Mouse (Mus musculus) lung, adult 2 months (tissue): ENCODE measurements around the gene Col16a1. TPM values are rescaled to one million over a fixed set of nuclear protein-coding genes. Genes with fewer than 3 reads are reported as not detected.

Experiments
- DNase-seq: peaks from one replicate; pipeline ENCODE4 v3.0.0; 2022
- H3K4me1 ChIP-seq: fragments of 200-500 bp; 2 replicates; pipeline ENCODE4 v1.6.1; 2011; ENCODE audit warnings: low read length; ENCODE audit not compliant: control insufficient read depth, insufficient read depth
- H3K4me3 ChIP-seq: fragments of 200-500 bp; replicated peaks from 2 replicates; pipeline ENCODE3; 2011; ENCODE audit warnings: low read depth, mild to moderate bottlenecking, control low read depth, low read length; ENCODE audit errors: extremely low read depth
- CTCF ChIP-seq: fragments of 200-500 bp; IDR thresholded peaks from 2 replicates; pipeline ENCODE4 v1.5.1; 2011; ENCODE audit warnings: mild to moderate bottlenecking, low read length, control low read depth; ENCODE audit not compliant: insufficient read depth
- POLR2A ChIP-seq: fragments of 200-500 bp; IDR thresholded peaks from 2 replicates; pipeline ENCODE4 v1.6.1; 2011; ENCODE audit warnings: low read depth, mild to moderate bottlenecking, control low read depth, low read length, borderline replicate concordance; ENCODE audit errors: extremely low read depth
- WGBS: fragments of 180-500 bp; shearing (Covaris S2); methylation state at CpG from one replicate; pipeline ENCODE4 v1.1.7; 2018; 5-methylcytosine and 5-hydroxymethylcytosine counted together
- polyA plus RNA-seq: library from polyadenylated mRNA; depleted of rRNA; stranded (reverse); fragments of >200 nt; gene quantifications from 2 replicates; pipeline ENCODE4 v1.2.3, GENCODE M21; 2012

The Col16a1 gene
- polyA plus RNA-seq, 1 experiment = 27.9 TPM

DNA sequence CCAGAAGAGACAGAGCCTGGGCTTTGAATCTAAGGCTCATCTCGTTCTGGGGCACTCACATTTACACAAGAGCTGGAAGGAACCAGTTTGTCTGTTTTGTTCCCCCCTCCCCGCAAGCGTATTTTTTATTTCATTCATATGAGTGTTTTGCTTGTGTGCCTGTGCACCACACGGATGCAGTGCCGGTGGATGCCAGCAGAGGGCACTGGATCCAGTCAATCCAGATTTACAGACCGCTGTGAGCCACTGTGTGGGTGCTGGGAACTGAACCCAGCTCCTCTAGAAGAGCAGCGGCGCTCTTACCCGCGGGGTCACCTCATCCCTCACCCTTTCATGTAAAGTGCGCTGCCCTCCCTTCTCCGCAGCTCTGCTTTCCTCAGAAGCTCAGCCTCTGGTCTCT is 56.0 kb downstream of the Col16a1 start:
- no peak overlapping the region for H3K4me3 ChIP-seq
- DNase-seq = no peak
- WGBS = 82% methylated on average over 12 of the region's 12 CpGs
- TF ChIP-seq POLR2A (no peak), CTCF (no peak)
- peaks cover 13% of the 10 kb centered on the region for H3K4me1 ChIP-seq

GRCm38 (mm10) chr4:130104584-130104983 is 56.9 kb downstream of the Col16a1 start:
- Histone ChIP-seq H3K4me1 (peaks cover 13% of the 10 kb centered on the region), H3K4me3 (no peak overlapping the region)
- no peak for DNase-seq
- 51% methylated on average over 4 of the region's 4 CpGs for WGBS
- TF ChIP-seq POLR2A (no peak), CTCF (no peak)

DNA sequence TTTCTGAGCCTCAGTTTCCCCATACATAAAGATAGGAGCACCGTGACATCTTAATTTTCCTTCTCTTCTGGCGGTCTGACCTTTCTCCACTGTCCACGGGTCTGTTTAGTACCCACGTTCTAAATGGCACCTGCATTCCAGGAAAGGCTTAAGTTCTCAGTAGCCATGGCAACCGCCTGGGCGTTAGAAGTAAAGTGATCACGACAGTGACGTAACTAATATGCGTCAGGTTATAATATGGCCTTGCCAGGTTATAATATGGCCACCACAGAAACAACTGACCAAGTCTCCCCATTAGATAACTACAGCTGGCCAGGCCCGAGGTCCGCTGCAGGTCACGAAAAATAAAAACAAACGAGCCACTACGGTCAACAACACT is 59.4 kb downstream of the Col16a1 start:
- 12% methylated on average over 14 of the region's 14 CpGs for WGBS
- DNase-seq = no peak
- H3K4me1 ChIP-seq = peaks cover 14% of the 10 kb centered on the region
- TF ChIP-seq CTCF (no peak), POLR2A (no peak)
- peak overlapping the region; percentile 96 for H3K4me3 ChIP-seq

- TF ChIP-seq CTCF (no peak), POLR2A (peak; percentile 92; the same call in 1 of the 2 replicates)
- DNase-seq = peak; percentile 100
- H3K4me1 ChIP-seq = peaks cover 16% of the 10 kb centered on the region
- WGBS = under 1% methylated on average over 39 of the region's 39 CpGs
- H3K4me3 ChIP-seq = peak overlapping the region; percentile 96
These were observed 59.9 kb downstream of the Col16a1 start for GRCm38 (mm10) chr4:130107444-130108131.

DNA sequence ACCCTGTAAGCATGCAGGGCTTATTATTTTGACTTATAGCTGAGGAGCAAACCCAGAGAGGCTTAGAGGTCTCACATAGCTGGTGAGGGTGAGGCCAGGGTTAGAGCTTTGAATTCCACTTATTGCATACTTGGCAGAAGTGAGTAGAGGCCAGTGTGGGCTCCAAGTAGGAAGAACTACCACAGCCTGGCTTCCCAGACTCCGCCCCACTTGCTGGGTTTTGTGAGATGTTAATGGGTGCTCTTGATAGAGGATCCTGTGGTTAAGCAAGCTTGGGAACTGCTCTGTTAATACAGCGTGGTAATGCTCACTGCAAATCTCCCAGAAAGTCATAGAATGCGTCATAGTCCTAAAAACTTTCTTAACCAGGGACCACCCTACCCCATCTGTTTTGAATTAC is 61.3 kb downstream of the Col16a1 start:
- H3K4me3 ChIP-seq = no peak overlapping the region
- 69% methylated on average over 3 of the region's 3 CpGs for WGBS
- peaks cover 20% of the 10 kb centered on the region for H3K4me1 ChIP-seq
- DNase-seq = peak; percentile 56
- TF ChIP-seq POLR2A (0 out of 2 replicates have a peak, but pooled peaks have one; percentile 14), CTCF (no peak)

- WGBS = 65% methylated on average over 9 of the region's 9 CpGs
- no peak for DNase-seq
- Histone ChIP-seq H3K4me3 (peak overlapping the region; percentile 38), H3K4me1 (peaks cover 20% of the 10 kb centered on the region)
- TF ChIP-seq CTCF (no peak), POLR2A (no peak)
These were observed 62.0 kb downstream of the Col16a1 start for GRCm38 (mm10) chr4:130109666-130110065.

GRCm38 (mm10) chr4:130110091-130110490 is 62.5 kb downstream of the Col16a1 start:
- TF ChIP-seq CTCF (no peak), POLR2A (no peak)
- 62% methylated on average over 7 of the region's 7 CpGs for WGBS
- DNase-seq = no peak
- Histone ChIP-seq H3K4me1 (peaks cover 20% of the 10 kb centered on the region), H3K4me3 (peak overlapping the region; percentile 38)

GRCm38 (mm10) chr4:130112299-130112698 is 64.7 kb downstream of the Col16a1 start:
- no peak for DNase-seq
- WGBS = 46% methylated on average over 7 of the region's 7 CpGs
- no peak for TF ChIP-seq CTCF
- TF ChIP-seq POLR2A = no peak
- Histone ChIP-seq H3K4me3 (no peak overlapping the region), H3K4me1 (peaks cover 16% of the 10 kb centered on the region)

GRCm38 (mm10) chr4:130112732-130113131 is 65.1 kb downstream of the Col16a1 start:
- no peak for TF ChIP-seq POLR2A
- TF ChIP-seq CTCF = no peak
- WGBS = 90% methylated on average over 1 of the region's 1 CpGs
- Histone ChIP-seq H3K4me1 (peaks cover 16% of the 10 kb centered on the region), H3K4me3 (no peak overlapping the region)
- DNase-seq = no peak

DNA sequence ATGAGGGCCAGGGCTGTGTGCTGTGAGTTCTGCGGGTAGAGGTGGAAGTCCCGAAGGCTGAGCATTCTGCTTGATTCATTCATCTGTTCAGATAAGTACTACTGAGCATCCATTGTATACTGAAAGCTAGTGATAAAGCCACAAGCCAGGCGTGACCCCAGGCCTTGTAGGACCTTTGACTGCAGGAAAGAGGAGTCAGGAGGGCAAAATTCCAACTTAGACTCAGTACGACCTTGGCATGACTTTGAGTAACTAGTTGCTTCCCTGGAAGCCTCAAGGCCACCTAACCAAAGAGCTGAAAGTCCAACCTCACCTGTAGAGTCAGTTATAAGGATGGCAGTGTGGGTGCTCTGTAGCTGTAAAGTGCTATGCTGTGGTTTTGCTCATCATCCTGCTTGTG is 73.1 kb downstream of the Col16a1 start:
- Histone ChIP-seq H3K4me3 (no peak overlapping the region), H3K4me1 (peaks cover 10% of the 10 kb centered on the region)
- DNase-seq = no peak
- TF ChIP-seq POLR2A (no peak), CTCF (no peak)
- WGBS = 79% methylated on average over 4 of the region's 4 CpGs
